Mouse (Mus musculus) adrenal gland, adult 8-10 months (tissue): ENCODE measurements at regions not wholly inside any gene's neighbourhood (a gene's known extent, or its start where the extent isn't known, plus 50 kb on each side); places are given as distances from the start of the nearest gene placed in this dataset.
"Not testable (repeated sequence)": the region's sequence is repeated elsewhere in the genome, so short reads cannot be mapped to it uniquely, and the experiment has no call there.

ENCODE experiments used
- DNase-seq: peaks from one replicate; pipeline ENCODE4 v3.0.0; 2022

DNA sequence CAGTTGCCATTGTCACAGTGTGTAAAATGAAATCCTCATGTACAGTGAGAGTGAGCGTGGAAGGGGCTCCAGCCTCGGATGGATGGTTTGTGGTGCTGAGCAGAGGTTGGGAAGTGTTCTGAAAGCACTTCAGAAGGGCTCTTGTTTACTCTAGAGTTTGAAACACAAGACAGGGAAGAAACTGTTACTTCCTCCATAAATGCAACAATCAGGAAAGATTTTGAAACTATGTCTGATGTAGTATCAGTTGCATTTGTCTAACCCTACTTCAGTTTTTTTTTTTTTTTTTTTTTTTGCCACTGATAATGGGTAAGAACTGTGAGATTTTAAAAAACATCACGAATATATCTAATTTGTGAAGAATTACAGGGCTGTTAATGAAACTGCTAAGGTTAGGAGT, 281.5 kb downstream of the Hace1 start:
- no peak for DNase-seq

DNA sequence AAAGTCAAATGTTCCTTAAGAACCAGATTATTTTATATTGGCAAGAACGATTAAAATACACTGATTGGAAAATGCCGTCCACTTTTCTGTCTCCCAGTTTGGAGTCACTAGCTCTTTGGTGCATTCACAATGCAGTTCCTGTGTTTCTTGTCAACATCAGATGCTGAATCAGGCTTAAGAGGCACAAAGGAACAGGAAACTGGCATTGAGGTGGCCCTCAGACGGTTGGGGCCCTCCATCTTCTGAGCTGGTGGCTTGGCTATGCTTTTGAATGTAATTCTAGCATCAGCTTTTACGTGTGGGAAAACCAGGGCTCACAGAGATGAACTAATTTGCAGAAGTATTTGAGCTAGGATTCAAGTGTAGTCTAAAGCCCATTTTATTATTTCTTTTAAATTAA, 282.3 kb downstream of the Hace1 start:
- DNase-seq = no peak

DNA sequence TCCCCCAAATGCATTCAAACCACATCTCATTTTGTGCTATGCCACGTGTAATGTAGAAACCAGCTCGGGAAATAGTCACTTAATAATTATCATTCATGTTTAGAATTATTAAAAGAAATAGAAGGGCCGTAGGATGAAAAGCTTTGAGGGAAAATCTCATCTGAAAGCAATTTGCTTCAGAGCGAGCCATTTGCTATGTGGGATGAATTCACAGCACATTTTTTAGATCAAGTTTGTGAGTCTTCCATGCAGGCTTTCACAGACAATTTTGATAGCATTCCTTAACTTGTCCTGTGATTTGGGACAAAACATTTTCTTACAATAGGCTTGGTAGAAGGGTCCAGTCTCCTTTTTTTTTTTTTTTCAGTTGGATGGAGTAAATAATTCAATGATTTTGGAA, 283.1 kb downstream of the Hace1 start:
- no peak for DNase-seq

DNA sequence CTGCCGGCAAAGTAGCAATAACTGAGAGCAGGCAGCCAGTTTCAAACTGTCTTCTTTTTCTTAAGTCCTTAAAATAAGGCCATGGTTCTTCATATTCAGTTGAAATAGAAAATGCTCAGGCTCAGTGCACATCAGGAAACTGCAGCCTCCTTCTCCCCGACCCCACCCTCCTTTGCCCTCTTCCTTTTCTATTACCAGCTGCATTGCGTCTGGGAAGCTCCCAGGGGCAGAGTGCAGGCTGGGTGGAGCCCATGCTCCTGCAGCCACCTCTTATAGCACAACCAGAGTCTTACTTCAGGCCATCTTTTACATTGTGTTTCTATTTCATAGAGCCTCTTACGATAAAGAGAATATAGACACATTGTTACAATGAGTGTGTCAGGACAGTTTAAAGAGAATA, 288.2 kb downstream of the Hace1 start:
- DNase-seq = no peak

DNA sequence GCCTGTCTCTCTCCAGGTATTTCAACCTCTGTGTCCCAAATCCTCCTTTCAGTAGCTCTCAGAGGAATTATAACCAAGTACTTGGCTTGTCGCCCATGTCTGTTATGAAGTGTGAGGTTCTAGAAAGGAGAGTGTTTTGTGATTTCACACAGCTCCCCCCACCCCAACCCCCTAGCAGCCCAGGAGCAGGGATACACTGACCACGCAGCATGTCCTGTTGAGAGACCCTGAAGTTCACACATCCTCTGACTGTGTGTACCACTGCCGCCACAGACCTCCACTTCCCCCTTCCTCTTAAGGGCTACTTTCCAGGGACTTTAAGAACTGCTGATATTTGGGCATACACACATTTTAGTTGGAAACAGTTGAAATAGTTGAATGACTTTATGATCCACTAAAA, 289.2 kb downstream of the Hace1 start:
- DNase-seq = no peak

DNA sequence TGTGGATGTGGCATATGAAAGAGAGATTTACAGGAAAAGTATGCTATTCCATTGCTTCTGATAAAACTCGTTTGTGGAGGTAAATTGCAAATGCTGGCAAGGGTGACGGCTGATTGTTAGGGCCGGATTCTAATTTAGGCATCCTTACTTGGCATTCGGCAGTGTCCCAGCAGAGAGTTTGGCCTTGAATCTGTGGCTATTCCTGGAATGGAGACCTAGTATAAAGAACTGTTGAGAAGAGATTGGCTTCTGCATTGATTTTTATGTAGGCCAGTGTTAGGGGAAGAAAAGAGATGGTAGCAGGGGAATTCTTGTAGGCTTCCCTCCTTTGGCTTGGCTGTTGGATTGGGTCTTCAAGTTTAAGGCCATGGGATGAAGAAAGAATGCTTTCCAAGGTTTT, 293.4 kb downstream of the Hace1 start:
- no peak for DNase-seq

DNA sequence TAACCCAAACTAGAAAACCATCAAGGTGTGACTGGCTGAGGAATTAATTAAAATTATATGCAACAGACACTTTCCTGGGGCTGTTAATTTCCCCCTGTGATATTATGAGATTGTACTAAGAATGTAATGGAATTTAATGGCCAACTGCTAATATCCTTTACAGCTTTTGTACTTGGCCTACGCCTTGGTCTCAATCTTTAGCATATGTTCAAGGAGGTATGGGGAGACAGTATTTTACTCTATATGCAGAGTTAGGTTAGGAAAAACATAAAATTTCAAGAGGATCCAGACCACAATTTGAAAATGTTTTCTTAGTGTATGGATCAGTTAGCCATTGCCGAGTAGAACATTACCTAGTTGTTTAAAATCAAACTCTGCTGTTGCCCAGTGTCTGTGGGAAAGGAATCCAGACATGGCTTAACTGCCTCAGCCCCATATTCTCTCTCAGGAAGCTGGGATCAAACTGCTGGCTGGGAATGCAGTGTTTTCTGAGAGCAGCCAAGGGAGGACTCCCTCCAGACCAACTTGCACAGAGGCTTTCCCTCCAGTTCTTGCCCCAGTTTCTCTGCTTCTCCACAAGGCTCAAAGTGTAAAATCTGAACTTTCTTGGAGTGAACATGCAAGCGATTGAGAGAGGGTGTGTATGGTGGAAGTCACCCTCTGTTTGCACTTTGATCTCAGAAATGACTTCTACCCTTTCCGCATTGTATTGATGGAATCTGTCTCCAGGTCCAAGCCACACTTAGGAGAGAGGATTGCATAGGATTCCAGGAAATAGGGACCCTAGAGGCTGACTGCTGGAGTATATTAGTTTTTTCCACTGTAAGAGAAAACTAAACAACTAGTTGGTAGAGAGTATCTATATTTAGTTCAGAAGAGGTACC, 294.6 kb downstream of the Hace1 start:
- DNase-seq = no peak

DNA sequence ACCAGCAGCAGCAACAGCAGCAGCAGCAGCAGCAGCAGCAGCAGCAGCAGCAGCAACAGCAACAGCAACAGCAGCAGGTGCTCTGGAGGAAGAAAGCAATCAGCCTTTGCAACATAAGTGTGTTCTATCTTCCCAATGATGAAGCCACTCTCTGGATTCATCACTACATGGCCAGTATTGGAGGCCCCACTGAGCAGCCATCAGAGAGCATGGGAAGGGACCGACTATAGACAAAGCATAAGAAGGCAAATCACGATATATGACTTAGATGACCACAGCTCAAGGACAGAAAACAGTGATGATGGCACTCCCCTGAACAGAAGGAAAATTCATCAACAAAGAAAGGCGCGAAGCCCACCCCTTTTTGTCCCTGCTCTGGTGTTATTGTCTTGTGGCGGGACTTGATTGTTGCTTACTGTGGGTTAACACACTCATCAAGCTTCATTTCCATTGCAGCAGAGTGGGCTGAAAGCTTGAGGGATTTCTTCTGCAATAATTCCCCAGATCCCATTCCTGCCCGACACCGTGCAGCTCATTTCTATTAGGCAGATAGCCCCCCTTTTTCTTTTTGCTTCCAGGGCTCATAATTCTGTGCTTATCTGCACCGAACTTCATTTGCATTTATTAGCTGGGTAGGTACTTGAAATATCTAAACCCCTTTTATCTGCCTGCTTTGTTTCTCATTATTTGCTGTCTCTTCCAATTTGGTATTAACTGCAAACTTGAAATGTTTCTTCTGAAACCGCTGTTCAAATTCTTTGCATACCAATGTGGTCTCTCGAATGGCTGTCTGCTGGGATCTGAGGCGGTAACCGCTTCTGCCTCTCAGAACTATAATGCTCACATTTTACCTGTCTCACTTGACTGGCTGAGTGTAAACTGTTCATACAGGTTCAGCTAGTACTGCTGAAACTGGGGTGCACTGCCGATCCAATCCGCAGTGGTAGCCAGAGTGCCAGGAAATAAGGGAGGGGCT, 296.5 kb downstream of the Hace1 start:
- DNase-seq = no peak

DNA sequence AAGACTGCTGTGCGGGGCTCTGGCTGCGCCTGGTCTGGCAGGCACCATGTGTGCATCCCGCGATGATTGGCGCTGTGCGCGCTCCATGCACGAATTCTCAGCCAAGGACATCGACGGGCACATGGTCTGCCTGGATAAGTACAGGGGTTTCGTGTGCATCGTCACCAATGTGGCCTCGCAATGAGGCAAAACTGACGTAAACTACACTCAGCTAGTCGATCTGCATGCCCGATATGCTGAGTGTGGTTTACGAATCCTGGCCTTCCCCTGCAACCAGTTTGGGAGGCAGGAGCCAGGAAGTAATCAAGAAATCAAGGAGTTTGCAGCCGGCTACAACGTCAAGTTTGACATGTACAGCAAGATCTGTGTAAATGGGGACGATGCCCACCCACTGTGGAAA, 297.7 kb downstream of the Hace1 start:
- not testable (repeated sequence) for DNase-seq

DNA sequence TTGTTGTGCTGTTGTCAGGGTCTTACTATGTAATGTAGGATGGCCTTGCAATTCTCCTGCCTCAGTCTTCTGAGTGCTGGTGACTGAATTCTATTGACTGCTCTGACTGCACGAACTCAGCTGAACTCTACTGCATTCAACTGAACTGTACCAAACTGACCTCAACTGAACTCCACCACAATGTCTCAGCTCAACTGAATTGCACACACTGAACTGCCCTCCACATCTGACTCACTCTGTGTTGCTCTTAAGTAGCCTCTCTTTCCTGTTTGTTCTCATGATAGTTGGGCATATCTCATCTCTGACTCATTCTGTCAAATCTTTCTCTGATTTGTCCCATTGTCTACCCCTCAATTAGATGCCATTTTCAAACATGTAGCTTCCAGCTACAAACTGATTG, 306.1 kb downstream of the Hace1 start:
- DNase-seq = no peak

DNA sequence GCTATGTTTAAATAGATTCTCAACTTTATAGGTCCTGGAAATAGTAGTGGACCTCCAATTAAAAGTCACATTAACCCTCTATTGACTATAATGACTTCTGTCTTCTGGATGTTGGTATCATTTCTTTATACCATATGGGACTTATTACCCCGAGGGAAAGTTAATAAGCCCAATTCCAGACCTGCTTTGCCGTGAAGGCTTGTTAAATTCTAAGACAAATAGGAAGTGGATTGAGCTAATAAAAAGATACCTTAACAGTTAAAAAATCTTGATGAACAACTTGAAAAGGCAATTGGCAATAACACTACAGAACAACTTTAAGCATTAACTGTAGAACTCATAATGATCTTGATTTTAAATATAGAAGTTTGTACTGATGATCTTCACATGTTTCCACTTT, 309.0 kb downstream of the Hace1 start:
- DNase-seq = no peak

DNA sequence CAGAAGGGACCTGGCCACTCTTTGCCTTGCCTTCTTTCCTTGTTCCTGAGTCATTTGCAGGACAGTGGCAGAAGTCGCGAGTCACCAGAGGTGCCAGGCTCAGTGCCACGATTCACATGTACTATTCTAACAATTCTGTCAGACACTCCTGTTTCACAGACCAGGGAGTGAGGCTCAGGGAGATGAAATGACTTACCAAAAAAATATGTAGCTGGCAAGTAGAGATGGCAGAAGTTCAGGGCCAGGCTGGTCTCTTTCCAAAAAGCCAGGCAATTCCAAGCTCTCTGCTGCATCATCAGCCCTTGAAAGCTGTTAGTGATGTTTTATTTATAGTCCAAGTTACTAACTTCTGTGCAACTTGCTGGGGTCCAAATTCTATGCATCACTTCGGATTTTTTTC, 311.2 kb downstream of the Hace1 start:
- DNase-seq = peak; percentile 73

DNA sequence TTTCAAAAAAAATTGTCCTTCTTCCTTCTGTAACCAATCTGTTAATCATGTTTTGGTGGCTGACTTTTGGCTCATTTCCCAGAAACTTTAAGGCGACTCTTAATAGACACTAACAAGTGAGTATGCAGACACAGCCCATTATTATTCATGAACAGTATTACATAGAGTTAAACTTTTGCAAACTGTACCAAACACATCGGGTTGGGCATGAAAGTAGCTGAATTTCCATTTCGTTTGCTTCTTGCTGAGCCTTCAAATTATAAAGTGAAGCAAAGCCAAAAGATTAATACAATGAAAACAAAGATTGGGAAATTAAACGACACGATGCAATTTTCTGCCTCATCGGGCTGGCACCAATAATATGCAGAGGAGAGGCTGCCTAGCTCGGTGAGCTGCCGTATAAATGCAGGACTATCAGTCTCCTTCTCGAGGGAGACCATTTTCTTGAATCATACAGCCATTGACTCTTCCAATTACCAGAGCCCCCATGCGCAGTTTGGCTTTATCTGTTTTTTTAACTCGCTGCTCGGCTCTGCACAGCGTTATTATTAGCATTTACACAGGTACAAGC, 311.8 kb downstream of the Hace1 start:
- DNase-seq = no peak

DNA sequence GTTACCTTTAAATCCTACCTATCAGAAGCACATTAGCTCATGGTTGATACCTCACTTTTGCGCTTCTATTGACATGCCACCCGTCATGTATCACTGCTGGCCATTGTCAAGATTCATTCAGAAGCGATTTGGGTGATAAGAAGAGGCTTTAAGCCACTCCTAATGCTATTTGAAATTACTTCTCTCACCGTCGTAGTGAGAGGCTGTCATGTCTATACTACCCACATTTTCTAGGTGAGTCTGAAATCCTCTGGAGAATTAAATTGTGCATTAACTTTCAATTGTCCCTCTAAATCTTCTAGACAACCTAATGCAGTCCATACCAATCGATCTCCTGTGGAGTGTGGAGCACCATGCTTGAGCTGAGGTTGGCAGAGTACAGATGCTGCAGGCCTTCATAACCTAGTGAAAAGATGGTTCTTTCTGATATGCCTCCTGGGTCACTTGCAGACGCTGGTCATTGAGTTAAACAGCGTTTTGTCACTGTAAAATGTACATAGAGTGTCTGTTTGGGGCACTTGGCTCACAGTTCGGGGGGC, 312.5 kb downstream of the Hace1 start:
- no peak for DNase-seq

DNA sequence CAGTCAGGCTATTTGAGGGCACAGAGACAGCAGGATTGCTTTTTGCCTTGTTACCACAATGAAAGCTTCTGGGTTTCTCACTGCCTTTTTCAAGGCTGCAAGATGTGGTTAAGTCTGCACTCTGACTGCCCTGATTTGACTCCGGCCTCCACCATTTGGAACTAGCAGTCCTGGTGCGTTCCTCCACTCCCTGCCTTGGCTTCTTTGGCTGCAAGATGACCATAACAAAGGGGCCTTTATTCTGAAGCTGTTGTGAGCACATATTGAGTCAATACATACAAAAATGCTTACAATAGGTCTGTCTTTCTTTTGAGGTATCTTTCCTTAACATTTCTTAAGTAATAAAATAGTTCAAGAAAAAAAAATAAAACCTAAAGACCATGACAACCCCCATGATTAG, 314.8 kb downstream of the Hace1 start:
- no peak for DNase-seq

DNA sequence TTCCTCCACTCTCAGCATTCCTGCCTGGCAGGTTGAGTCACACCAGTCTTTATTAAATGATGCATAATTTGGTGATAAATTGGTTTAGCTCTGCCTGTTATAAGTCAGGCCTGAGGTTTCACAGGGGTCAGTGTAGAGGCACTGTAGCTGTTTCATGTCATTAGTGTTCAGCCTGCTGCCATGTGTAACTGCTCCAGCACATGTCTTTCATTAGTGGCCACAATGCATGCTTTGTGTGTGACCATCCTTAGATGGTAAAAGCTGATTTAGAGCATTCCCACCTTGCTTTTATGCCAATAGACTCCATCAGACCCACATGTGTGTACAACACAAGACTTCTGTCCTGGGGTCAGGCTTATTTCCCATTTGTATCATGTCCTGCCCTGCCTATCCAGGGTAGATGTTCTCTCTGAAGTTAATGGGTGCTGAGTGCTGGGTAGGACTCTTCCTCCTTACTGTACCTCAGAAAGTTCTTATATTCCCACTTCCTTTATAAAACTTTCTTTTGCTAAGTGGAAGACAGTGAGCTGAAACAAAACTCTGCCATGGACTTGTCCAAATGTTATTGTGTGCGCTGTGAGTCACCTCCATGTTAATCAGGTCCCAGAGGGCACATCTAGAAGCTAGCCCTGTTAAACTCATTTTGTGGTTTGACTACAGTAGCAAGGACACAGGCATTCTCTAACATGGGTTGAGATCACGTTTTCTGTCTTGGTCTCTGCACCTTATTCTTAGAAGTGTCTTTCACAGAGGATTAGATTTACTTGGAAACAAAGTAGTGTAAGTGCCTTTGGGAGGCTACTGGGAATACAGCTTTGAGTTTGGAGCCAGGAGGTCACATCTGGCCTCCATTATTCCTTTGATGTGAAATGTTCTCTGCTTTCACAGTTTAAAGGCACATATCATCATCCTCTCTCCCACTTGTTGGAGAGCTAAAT, 316.5 kb downstream of the Hace1 start:
- no peak for DNase-seq

DNA sequence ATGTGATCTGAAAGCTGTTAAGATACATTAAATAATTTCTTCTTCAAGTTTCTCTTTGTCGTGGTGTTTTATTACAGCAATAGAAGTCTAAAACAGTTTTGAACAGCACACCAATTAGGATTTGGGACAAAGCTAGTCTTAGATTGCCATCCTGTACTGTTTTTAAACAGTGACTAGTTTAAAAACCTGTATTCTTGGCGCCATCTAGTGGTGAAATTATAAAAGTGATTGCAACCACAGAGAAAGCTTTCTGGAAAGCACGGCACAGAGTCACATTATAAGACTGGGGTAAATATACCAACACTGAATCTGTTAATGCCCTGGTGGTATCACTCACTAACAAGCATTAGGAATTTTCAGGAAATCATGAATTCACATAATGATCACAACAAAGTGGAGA, 339.3 kb downstream of the Hace1 start:
- DNase-seq = no peak

DNA sequence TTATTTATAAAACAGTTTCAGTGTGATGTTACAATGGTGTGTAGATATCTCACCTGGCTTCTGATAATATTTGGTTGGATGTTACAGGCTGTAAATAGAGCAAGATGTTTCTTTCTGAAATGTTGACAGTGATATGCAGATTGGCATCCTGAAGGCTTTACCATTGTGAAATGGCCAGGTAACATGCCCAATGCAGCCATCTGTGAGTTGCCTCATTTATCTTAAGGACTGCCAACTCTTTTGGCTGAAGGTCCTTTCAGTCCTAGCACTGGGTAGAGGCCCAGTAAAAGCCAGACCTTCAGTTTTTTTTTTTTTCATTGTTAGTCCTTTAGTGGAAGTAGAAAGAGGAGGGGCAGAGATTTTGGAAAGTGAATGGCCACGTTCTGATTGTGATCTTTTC, 348.1 kb downstream of the Hace1 start:
- DNase-seq = no peak

DNA sequence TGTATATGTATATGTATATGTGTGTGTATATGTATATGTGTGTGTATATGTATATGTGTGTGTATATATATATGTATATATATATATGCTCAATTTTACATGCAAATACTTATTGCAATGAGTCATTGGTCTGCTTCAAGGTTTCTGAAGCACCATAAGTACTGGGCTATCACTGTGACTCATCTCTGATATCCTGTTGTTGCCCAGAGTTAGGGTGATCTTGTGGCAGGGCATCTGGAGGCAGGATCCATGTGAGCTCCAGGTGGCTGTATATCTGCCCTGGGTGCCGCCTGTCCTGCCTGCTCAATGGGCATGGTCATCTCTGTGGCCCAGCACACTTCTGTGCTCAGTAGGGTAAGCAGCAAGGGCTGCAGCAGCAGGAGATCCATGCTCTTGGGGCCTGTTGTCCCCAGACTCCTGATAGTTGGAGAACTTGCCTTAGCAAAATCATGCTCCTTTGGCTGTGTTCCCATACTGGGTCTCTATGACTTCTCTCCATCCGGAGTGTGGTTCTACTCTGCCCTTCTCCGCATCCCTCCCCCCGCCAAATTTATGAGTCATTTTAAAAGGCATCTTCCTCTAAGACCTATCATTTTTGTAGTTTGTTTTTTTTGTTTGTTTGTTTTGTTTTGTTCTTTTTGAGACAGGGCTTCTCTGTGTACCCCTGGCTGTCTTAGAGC, 356.1 kb downstream of the Hace1 start:
- no peak for DNase-seq

DNA sequence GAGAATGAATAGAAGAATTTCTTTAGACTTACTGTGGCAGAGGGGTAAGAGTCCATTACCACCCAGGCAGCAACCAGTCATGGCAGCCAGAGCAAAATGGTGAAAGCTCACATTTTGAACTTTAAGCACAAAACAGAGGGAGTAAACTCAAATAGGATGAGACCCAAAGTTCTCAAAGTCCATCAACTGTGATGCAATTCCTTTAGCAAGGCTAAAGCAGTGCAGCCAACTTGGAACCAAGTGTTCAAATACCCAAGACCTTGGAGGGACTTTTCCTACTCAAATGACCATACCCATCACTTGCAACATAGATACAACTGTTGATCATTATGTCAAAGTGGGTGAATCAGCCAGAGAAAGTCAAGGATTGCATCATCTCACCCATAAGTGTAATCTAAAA, 380.1 kb downstream of the Hace1 start:
- DNase-seq = peak; percentile 18

DNA sequence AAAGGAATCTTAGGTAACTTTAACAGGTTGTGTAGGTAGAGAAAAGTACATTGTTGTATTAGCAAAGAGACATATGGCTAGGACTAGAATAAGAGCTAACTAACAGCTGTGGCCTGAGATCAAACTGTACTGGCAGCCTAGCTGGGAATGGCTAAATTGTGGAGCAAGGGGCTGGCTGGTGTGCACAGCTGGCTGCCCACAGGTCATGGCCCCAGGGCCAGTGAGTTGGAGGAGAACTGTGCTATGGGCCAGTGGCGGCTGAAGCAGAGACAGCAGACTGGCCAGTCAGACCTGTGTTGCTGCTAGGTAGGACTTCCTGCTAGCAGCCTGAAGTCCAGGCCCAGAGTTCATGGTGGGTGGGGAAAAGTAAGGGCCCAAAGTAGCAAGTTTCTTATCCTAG, 394.6 kb downstream of the Hace1 start:
- DNase-seq = no peak
